In the genomic region with DNA sequence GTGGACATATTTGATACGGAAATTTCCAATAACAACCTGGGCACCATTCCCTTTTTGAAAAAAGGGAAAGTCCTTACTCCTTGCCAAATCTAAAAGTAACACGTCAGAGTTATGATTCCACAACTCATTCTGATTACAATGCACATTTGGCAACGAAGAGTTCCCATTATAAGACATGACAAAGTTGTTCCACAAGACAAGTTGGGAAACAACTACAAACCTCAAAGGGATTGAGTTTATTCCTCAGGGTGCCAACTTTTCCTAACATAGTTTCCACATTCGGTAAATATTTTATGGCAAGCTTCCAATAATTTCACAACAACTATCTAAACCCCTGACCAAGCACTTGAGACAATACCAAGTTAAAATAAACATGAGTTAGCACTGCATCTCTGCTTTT, we compare ENCODE assay signal across 30 mouse cellular contexts.
A peak's percentile ranks its signal among the peaks of the same experiment; 100 is the strongest.
DNase-seq lines count a peak whose midpoint lies in the region; ATAC-seq lines count a peak whose summit lies in the region.
"Had no signal": no experiment of that assay in that cellular context is flagged by ENCODE, and none has a peak within 500 bp of the region (broad histone marks: within the 10 kb centered on the region; RNA-seq: fewer than 3 reads in every experiment).

No protein-coding gene starts in this region.

- no peak overlapping the region for H3K4me3 ChIP-seq in heart, embryonic 11.5 days (ENCODE audit: low read depth, low read length)
- H3K4me3 ChIP-seq: forebrain, embryonic 10.5 days; forebrain, embryonic 15.5 days; gastrocnemius, adult 2 months; heart, embryonic 10.5 days; kidney, embryonic 15.5 days; left cerebral cortex, adult 2 months; limb, embryonic 12.5 days; liver, embryonic 12.5 days had no signal

- H3K36me3 ChIP-seq in heart, embryonic 11.5 days (ENCODE audit: control insufficient read depth, insufficient read depth, low read length): no peaks in the 10 kb centered on the region
- H3K36me3 ChIP-seq: forebrain, embryonic 10.5 days; forebrain, embryonic 15.5 days; G1E; heart, embryonic 10.5 days; kidney, embryonic 15.5 days; limb, embryonic 12.5 days; liver, embryonic 12.5 days had no signal

- H3K27me3 ChIP-seq in heart, embryonic 11.5 days (ENCODE audit: control insufficient read depth, insufficient read depth, low read length): no peaks in the 10 kb centered on the region
- H3K27me3 ChIP-seq: forebrain, embryonic 15.5 days; kidney, embryonic 15.5 days; limb, embryonic 12.5 days; liver, embryonic 12.5 days had no signal

- peak; percentile 1 for DNase-seq in adrenal gland, postnatal 10 days
- DNase-seq in adrenal gland, adult 2 months: no peak
- peak; percentile 5 to 8 for DNase-seq in heart, adult 9 months (ENCODE audit: low spot score in 2 of 2)
- DNase-seq in lung, postnatal 25 days (ENCODE audit: low spot score): peak; percentile 1
- no peak for DNase-seq in lung, postnatal 4 days
- DNase-seq in skeletal muscle tissue, adult 2 months (ENCODE audit: low read depth, low spot score): peak; percentile 16
- no peak for DNase-seq in urinary bladder, postnatal 10 days (ENCODE audit: low spot score)
- DNase-seq: adrenal gland, adult 8-10 months; cerebellum, adult 8-10 months; cerebellum, postnatal 25 days; gastrocnemius, adult 2 months; kidney, adult 11 months; kidney, postnatal 25 days; liver, postnatal 0 days; right cerebral cortex, postnatal 25 days; spleen, adult 18-20 months; thymus, adult 2 months; thymus, postnatal 4 days had no signal

- H3K4me2 ChIP-seq in heart, embryonic 11.5 days: no peak overlapping the region
- H3K4me2 ChIP-seq: forebrain, embryonic 15.5 days; hindbrain, embryonic 14.5 days; kidney, embryonic 15.5 days; limb, embryonic 12.5 days; liver, embryonic 12.5 days; midbrain, embryonic 11.5 days had no signal

- H3K9ac ChIP-seq in heart, embryonic 11.5 days (ENCODE audit: low read depth, low read length): no peak overlapping the region
- H3K9ac ChIP-seq: forebrain, embryonic 15.5 days; hindbrain, embryonic 14.5 days; kidney, embryonic 15.5 days; limb, embryonic 12.5 days; liver, embryonic 12.5 days; liver, postnatal 0 days had no signal

- H3K9me3 ChIP-seq in heart, embryonic 11.5 days (replicated peaks; ENCODE audit: control insufficient read depth, low read length): no peaks in the 10 kb centered on the region
- H3K9me3 ChIP-seq: forebrain, embryonic 10.5 days; forebrain, embryonic 15.5 days; G1E; heart, embryonic 10.5 days; kidney, embryonic 15.5 days; limb, embryonic 12.5 days; liver, embryonic 12.5 days had no signal

- no peak for ATAC-seq in heart, embryonic 11.5 days (replicated peaks; ENCODE audit: insufficient number of reproducible peaks, low FRiP score, low TSS enrichment)
- ATAC-seq: forebrain, embryonic 15.5 days; liver, embryonic 12.5 days; liver, postnatal 0 days; midbrain, embryonic 16.5 days had no signal

- WGBS in heart, embryonic 11.5 days (ENCODE audit: insufficient replicate concordance): 76% methylated on average over 4 of the region's 4 CpGs

- H3K27ac ChIP-seq in heart, embryonic 11.5 days (ENCODE audit: low read depth, low read length): no peak overlapping the region
- H3K27ac ChIP-seq: forebrain, embryonic 10.5 days; forebrain, embryonic 15.5 days; gastrocnemius, adult 2 months; heart, embryonic 10.5 days; hindbrain, embryonic 14.5 days; kidney, embryonic 15.5 days; left cerebral cortex, adult 2 months; limb, embryonic 12.5 days; liver, embryonic 12.5 days had no signal

- H3K4me1 ChIP-seq in heart, embryonic 11.5 days (ENCODE audit: control insufficient read depth, insufficient read depth, low read length): no peaks in the 10 kb centered on the region
- H3K4me1 ChIP-seq: forebrain, embryonic 10.5 days; forebrain, embryonic 15.5 days; heart, embryonic 10.5 days; kidney, embryonic 15.5 days; limb, embryonic 12.5 days; liver, embryonic 12.5 days had no signal

Comparison
In these comparisons a context has a peak if more than half of its experiments do, and no peak if none do; other contexts are left out.
1. DNase-seq: peak in adrenal gland, postnatal 10 days (single experiment), heart, adult 9 months (2 of 2), lung, postnatal 25 days (single experiment) and skeletal muscle tissue, adult 2 months (single experiment); none in adrenal gland, adult 2 months (single experiment), lung, postnatal 4 days (0 of 2) and urinary bladder, postnatal 10 days (single experiment).